Mouse (Mus musculus) T-helper 1 cell (primary cell): ENCODE data around the gene Ap4s1.
"Not testable (repeated sequence)": the region's sequence is repeated elsewhere in the genome, so short reads cannot be mapped to it uniquely, and the experiment has no call there.

Experiments
- in situ Hi-C: fragments of 300-600 bp; cut with MboI, MseI; formaldehyde crosslinking; loops from one replicate; pipeline ENCODE4 v1.15.1; 2025; ENCODE audit warnings: high pct_unique_total_duplicates

The Ap4s1 gene

DNA sequence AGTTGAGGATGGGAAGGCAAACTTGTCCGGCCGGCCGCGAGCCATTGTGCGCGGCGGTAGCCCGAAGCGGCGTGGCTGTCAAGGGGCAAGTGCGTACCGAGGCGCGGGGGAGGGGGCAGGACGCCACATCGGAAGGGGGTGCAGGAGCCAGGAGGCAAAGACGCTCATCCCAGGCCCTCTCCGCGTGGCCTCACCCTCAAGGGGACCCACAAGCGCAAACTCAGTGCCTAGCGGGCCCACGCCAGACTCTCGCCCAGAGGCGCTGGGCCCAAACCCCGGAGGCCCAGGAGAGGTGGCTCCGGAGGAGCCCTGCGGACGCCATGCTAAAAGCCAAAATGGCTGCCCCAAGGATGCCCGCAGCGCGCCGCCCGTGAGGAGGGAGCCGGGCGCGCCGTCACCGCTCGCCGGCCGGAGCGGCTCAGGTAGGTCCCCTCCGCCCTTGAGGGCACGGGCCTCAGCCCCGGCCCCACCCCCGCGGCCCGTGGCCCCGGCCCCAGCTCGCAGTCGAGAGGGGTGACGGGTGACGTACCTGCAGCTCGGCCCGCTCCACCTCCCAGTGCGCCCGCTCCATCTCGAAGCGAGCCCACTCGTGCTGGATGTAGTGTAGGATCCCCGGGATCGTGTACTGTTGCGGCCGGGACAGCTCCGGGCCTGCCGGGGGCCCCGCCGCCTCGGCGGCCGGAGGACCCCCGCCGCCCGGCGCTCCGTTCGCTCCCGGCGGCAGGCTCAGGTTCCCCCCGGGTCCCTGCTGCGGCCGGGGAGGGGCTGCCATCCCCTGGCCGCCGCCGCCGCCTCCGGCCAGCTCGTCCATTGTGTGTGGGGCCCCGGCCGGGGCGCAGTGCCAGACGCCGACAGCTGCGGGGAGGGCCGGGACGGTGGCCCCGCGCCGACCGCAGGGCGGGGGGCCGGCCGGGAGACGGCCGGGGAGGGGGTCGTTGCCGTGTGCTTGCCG lies at the start of gene Ap4s1:
TSS of gene Ap4s1 (plus strand) at position 141 of the 952 bp plus-strand sequence.
- in situ Hi-C loops, result no loop called here

GRCm38 (mm10) chr12:51641871-51642270 lies 49.0 kb upstream of the Ap4s1 start:
- in situ Hi-C loops, result no loop called here

- in situ Hi-C loops, result not testable (repeated sequence)
These were observed 41.4 kb upstream of the Ap4s1 start for GRCm38 (mm10) chr12:51649401-51649800.

DNA sequence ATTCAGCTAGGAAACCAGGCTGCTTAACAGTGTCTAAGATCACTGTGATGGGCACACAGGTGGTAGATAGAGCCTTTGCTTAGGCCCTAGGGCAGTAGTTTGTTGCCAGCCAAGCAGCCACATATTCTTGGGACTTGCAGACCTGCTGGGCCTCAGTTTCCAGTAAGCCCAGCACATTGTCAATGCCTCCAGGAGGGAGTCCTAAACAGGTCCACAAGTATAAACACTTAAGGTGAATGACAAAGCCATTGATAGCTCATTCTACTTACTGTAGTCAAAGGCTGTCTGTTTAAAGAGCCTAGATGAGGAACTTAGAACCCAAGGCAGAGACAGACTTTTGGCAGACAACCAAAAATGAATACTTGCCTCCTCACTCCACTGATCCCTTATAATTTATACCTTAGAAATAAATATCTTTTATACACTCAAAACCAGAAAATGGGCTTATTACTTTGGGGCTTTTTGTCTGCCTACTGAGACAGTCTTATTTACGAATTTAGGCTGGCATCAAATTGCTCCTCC lies 34.8 kb upstream of the Ap4s1 start:
- in situ Hi-C loops, result no loop called here

- in situ Hi-C loops, result no loop called here
These were observed 27.8 kb upstream of the Ap4s1 start for GRCm38 (mm10) chr12:51663011-51663410.

GRCm38 (mm10) chr12:51663908-51664307 lies 26.9 kb upstream of the Ap4s1 start:
- in situ Hi-C loops, result no loop called here

DNA sequence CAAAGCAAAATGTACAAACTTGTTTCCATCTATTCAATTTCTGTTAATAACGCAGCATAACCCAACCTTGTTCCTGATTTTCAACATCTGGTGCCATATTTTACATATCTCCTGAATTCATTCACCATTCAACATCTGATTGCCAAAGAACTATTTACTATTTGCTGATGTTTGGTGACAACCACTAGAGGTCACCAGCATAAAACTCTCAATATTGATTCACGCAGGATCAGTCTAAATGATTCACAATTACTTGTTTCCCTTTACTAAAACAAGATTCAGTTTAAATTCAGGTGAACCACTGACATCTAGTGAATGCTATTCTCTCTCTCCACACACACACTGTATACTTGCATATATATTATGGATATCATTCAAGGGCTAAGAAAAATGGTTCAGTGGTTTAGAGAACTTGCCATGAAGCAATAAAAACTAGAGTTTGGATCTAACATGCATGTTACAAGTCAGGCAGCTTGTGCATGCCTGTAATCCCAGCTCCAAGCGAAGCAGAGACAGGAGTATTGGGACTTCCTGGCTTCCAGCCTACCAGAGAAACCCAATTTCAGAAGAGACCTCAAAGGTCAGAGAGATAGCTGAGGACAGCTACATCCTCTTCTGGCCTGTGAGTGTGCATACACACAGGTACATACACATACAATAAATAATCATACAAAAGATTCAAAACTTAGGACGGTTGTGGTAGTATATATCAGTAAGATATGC lies 24.0 kb upstream of the Ap4s1 start:
- in situ Hi-C loops, result no loop called here

GRCm38 (mm10) chr12:51671231-51671891 lies 19.5 kb upstream of the Ap4s1 start:
- in situ Hi-C loops, result no loop called here

- in situ Hi-C loops, result no loop called here
These were observed 17.6 kb upstream of the Ap4s1 start for GRCm38 (mm10) chr12:51673270-51673669.

DNA sequence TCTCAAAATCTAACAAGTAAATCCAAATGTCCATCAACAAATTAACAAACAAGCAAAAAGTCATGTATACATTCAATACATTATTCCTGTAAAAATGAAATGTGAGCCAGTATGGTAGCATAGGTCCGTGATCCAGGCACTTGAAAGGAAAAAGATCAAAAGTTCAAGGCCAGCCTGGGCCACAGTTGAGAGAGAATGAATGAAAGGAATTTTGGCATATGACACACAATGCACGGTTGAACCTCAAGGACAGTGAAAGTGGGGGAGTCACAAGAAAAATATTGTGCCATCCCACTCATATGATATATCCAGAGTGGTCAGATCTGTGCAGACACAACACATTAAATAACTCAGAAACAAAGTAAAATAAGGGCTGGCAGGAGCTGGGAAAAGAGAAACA lies 14.4 kb upstream of the Ap4s1 start:
- in situ Hi-C loops, result no loop called here

GRCm38 (mm10) chr12:51678844-51679243 lies 12.0 kb upstream of the Ap4s1 start:
- in situ Hi-C loops, result no loop called here

DNA sequence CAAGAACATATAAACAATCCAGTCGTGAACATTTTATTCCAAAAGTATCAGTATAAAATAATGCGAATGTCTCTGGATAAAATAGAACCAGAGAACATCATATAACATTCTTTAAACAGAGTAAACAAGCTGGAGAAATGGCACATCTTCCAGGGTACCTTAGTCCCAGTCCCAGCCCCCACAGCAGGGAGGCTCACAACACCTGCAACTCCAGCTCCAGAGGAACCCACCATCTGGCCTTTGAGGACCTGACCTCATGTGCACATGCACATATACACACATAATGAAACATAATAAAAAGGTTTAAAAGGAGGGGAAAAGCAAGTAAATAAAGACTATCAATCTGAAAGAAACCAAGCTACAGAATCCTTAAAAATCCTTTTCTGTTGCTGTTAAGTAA lies 2.3 kb upstream of the Ap4s1 start:
- in situ Hi-C loops, result loop anchor here (10.0 kb wide), 1 partner anchor 316 kb away; the partner anchor contains the start of gene Dtd2

DNA sequence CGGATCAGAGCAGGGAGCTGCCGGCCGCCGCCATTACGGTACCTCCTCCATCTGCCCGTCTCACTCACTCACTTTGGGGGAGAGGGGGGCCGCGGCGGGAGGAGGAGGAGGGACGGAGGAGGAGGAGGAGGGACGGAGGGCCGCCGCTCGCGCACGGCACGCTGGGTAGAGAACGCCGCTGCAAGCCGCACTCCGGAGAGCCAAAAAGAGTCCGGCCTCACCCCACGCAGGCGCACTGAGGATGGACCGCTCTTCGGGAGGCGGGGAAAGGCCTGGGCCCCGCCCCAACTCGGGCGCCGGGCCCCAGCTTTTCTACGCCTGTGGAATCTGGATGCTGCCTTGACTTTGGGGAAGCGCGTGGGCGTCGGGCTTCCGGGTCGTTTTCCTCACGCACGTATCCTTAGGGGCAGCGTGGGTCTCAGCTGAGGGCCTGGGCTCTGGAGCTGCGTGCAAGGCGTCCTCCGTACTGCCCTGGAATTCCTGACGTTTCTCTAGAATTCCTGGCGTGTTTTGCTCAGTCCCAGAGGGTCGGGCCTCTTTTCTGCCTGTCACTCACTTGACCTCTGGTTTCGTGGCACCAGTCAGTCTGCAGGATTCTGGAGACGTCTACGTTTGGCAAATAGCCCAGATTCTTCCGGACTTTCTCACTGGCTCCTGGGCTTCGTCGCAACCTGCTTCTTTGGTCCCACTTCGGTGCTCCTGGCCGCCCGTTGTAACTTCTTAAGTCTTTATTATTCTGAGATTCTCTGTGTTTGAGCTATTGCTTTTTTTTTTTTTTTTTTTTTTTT lies 1.2 kb downstream of the Ap4s1 start, which contains the start of gene Strn3:
TSS of gene Strn3 (minus strand) at position 53 of the 788 bp plus-strand sequence.
- in situ Hi-C loops, result no loop called here

- in situ Hi-C loops, result not testable (repeated sequence)
These were observed 2.0 kb downstream of the Ap4s1 start for GRCm38 (mm10) chr12:51692870-51693269.

DNA sequence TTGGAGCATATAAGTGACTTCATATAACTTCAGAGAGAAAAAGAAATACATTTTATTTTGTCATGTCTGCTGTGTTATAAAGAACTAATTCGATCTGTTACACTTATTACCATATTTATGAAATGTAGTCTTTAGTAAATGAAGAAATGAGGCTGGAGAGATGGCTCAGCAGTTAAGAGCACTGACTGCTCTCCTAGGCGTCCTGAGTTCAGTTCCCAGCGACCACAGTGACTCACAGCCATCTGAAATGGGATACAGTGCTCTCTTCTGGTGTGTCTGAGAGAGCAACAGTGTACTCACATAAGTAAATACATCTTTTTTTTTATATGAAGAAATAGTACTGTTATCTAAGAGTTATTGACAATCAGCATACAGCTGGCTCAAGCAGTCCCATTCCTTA lies 2.6 kb downstream of the Ap4s1 start:
- in situ Hi-C loops, result no loop called here

GRCm38 (mm10) chr12:51694096-51694495 lies 3.3 kb downstream of the Ap4s1 start:
- in situ Hi-C loops, result no loop called here

- in situ Hi-C loops, result no loop called here
These were observed 4.1 kb downstream of the Ap4s1 start for GRCm38 (mm10) chr12:51694966-51695365.

GRCm38 (mm10) chr12:51696157-51696556 lies 5.3 kb downstream of the Ap4s1 start:
- in situ Hi-C loops, result no loop called here

DNA sequence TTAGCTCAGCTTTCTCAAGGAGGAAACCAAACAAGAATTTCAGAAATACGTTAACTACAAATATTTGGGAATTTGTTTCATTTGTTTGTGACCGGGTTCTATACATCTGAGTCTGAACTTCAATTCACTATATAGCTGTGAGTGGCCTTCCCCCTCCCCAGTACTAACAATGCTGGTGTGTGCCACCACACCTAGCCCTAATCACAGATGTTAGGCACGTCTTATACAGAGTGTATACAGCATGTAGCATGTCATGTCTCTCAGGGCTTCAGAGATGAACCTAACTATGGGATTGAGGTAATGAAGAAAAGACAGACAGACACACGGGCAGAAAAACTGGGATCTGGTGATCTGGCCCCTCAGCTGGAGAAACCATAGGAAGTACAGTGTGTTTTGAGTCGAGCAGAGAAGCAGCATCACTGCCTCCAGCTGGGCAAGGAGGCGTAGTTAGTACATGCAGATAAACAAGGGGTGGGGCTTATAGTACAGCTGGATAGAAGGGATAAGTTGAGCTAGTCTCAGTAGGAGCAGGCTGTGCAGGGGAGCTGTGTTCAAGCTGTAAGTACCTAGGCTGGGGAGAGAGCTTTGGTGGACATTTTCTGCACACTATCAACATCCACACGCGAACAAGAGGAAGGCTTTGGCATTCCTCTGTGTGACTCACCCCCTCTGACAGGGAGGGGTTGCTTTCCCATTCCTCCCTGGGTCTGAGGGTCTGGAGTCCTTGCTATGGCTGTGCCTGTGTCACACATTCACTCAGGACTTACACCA lies 9.0 kb downstream of the Ap4s1 start:
- in situ Hi-C loops, result no loop called here

- in situ Hi-C loops, result no loop called here
These were observed 10.9 kb downstream of the Ap4s1 start for GRCm38 (mm10) chr12:51701723-51702122.
